Mouse (Mus musculus): ENCODE results near the gene Gdnf. TPM values are rescaled to one million over a fixed set of nuclear protein-coding genes. Genes with fewer than 3 reads are reported as not detected.

Gdnf gene
- total RNA-seq, 2 experiments from 2014 or later, result 0.20 TPM

DNA sequence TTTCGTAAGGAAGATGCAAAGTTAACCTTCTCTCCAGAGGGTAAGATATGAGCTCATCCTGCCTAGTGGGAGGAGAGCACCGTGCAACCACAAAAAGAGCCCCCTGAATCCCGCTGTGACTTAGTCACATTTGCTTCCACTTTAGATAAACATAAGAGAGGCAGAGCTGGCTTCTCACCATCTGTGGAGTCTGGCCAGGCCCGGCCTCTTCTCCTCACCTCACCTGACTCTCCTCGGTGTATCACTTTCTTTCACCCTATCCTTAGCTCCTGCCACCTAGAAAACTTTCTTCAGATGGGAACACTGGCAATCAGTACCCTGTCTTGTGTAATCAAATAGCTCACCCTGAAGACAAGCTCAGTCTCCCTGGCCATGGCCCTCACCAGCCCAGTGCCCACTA is 48.2 kb downstream of the Gdnf start:
- DNase-seq (ENCODE audit: low spot score in 2 of 2), result no peak

DNA sequence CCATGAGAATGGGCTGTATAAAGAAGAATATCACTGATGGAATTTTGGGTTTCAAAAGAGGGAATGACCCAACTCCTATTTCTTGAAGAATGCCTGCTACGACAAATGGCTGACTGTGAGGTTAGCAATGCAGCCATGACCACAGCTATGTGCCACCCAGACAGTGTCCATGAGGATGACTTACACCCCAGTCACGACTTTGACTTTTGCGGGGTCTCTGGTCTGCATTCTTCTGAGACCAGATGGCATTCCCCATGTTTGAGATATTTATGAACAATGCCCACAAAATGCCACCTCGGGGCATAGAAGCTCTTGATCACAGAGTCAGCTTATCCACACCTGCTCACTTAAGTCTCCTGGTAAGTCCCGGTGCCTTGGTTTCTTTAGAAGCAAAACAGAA is 52.2 kb downstream of the Gdnf start:
- DNase-seq (ENCODE audit: low spot score in 2 of 2), result no peak

DNA sequence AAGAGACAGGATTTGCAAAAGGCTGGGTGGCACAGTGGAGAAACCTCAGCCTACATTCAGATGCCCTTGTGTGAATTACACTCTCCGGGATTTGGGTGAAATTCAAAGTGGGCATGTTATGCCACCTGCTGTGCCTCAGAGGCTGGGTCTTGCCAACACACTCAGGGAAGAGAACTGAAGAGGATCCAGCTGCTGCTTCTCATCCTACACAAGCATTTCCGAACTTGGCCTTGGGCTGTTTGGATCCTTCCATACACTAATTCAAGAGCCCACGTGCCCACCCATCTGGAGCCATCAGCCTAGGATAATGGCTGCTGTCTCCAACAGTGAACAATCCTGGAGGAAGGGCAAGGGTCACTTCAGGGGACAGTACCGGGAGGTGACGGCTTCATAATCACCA is 52.7 kb downstream of the Gdnf start:
- no peak for DNase-seq (ENCODE audit: low spot score in 2 of 2)

DNA sequence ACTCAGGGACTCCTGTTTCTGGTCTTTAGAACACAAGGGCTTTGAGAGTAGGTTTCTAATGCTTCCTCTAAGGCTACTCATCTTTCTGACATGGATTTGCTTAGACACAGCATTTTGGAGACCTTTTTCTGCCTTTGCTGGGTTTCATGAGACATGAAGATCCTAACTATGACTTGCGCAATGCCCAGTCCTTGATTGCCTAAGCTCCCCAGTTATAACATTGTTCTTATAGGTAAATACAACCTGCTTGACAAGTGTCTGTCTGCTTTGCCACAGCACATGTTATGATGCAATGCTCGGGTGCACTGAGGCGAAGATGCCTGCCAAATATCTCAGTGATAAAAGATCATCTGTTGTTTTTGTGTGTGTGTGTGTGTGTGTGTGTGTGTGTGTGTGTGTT is 54.7 kb downstream of the Gdnf start:
- DNase-seq (ENCODE audit: low spot score in 2 of 2), result no peak

DNA sequence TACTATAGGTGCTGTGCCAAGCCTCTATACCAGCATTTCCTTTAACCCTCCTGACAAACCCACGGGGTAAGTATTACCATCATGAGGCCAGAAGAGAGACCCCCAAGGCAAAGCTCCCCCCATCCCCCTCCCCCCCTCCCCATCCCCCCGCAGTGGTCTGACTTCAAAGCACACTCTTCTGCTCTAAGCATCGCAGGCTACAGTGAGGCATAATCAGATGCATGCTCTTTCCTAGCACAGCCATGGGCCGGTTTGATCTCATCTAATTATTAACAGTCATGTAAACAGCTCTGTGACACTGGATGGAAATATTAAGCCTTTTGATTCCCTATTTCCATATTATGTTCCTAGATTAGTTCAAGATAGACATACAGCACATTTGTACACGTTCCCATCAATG is 61.8 kb downstream of the Gdnf start:
- no peak for DNase-seq (ENCODE audit: low spot score in 2 of 2)

DNA sequence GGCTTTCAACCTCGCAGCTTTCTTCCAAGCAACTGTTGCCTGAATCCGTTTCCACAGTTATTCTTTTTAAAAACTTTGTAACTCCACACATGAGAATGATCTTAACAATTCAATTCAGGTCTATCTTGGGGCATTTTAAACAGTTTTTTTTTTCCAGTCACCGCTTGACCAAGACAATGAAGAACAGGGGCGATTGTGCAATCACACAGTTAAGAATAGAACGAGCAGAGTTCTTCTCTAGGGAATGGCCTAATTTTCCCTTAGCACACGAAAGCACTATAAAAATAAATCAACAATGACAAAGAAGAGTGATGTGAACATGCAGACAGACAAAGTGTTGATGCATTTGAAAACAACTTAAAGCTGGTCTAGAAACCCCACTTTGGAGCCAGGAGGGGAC is 65.2 kb downstream of the Gdnf start:
- no peak for DNase-seq (ENCODE audit: low spot score in 2 of 2)

DNA sequence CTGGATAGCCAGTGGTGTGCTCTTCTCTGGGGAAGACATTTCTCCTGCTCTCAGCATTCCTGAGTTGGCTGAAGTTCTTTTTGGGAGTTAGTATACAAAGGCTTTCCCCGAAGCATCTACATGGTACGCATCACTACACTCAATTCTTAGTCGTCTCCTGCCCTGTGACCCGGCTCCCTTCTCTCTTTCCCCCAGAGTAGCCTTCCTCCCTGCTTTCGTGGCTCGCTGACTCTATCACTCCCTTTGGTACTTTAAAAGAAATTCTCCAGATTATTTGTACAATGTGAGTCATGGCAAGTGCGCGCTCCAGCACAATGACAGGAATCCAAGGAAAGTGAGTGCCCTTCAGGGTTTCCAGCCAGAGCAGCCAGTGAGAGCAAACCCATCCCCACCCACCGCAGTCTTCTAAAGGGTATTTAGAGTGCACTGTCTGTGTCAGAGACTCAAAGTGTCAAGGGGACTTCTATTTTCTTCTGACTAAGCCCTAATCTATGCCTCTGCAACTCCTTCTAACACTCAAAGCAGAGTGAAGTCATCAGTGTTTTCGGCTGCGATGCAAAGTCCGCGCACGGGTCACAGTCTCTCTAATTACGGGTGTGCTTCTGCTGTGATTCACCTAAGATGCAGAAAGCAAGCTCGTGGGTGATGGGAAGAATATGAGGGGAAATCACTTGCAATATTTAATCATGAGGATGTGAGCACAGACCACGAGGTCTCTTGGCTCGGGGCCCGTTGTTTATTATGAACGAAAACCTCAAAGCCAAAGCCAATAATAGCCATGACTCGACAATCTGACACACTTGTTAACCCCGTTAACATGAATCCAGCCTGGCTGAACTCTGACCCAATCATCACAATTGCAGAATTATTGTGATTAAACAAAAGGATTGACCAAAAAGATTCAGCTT is 67.2 kb downstream of the Gdnf start:
- no peak for DNase-seq (ENCODE audit: low spot score in 2 of 2)

DNA sequence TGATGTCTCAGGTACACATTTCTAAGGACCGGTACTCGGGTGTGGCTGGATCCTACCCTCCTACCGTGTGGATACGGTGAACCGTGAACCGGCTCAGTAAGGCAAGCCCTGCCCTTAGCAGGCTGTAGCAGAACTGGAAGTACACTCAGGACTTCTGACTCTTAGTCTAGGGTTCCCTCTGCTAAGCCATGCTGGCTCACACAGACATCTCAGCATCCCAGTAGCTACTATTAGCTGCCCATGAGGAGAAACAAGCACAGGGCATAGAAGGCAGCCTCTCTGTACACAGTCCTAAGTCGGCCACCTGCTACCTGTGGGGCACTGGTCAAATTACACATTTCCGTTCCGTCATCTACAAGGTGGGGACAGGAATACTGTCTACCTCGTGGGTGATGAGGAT is 68.2 kb downstream of the Gdnf start:
- DNase-seq (ENCODE audit: low spot score in 2 of 2), result no peak

DNA sequence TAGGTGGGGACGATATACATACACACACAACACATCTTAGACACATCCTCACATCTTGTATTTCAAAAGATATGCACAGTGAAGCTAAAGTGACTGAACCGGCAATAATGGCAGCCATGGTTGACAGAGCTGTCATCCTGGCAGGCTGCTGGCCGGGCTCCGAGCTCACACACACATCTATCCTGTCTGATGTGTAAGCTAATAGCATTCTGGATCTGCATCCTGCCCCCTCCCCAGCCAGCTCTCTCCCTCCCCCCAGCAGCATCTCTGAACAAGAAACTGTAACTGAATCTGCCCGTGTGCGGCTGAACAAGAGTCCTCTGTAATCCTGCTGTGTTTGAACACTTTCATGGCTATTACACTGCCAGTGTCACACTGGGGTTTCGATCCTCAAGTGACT is 69.3 kb downstream of the Gdnf start:
- no peak for DNase-seq (ENCODE audit: low spot score in 2 of 2)

DNA sequence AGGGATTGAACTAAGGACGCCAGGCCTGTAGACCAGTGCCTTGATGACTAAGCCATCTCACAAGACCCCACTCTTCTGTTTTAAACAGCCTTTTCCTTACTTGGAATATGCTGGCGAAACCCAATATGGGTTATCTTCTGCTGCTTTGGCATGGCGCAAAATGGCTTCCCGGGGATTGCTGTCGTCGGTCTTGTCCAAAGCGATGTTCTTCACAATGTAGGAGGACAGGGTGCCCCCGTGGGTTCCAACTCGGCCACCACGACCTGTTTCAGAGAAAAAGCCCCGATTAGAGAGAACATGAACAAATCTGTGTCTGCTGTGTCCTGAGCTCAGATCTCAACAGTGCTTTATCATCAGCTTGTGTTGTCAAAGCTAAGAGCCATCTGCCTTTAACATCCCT is 73.5 kb downstream of the Gdnf start:
- DNase-seq (ENCODE audit: low spot score in 2 of 2), result no peak

DNA sequence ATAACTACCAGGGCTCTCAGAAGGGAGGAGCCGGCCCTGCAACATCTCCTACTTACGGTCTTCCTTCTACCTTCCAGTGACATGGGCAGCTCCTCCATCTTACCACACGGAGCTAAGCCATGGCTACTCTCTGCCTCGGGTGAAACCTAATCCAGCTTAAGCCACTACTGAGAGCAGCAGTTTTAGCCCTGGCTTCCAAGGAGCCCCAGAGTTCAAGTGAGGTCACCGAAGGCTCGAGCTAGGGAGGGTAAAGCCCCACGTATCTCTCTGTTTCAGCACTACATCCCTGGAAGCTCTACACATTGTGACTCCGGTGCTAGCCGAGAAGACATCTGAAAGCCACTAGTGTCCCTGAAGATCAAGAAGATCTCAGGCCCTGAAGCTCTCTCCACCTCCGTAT is 74.5 kb downstream of the Gdnf start:
- no peak for DNase-seq (ENCODE audit: low spot score in 2 of 2)

DNA sequence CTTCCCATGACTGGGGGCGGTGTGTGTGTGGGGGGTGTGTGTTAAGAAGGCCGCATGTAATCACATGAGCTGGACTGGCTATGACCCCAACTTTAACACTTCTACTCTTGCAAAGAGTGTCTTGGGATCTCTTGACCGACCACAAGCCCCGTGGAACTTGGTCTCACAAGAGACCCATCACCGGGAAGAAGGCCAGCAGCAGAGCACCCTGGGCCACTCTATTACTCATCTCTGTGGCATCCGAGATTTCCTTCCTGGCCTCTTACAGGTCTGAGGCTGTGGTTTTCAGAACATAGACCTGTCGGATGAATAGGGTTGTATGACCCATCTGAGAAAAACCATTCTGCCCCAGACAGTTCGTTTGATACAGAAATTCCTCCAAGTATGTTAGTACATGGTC is 75.9 kb downstream of the Gdnf start:
- no peak for DNase-seq (ENCODE audit: low spot score in 2 of 2)

Measured in layer of hippocampus, adult 18-20 months (tissue).